Mouse (Mus musculus) small intestine, adult 10 weeks (tissue): ENCODE results near the gene Ap2m1. TPM values are rescaled to one million over a fixed set of nuclear protein-coding genes. Genes with fewer than 3 reads are reported as not detected.

Experiments used
- polyA plus RNA-seq: library from polyadenylated mRNA; stranded (reverse); fragments of 350-450 nt; fragmentation: Illumina TruSeq; extraction: RNeasy Lipid Tissue Mini Kit (QIAGEN cat#74804); gene quantifications from one replicate; pipeline ENCODE4 v1.2.3, GENCODE M21; 2014; ENCODE audit warnings: low replicate concordance

Gene Ap2m1
- 90.7 TPM for polyA plus RNA-seq

DNA sequence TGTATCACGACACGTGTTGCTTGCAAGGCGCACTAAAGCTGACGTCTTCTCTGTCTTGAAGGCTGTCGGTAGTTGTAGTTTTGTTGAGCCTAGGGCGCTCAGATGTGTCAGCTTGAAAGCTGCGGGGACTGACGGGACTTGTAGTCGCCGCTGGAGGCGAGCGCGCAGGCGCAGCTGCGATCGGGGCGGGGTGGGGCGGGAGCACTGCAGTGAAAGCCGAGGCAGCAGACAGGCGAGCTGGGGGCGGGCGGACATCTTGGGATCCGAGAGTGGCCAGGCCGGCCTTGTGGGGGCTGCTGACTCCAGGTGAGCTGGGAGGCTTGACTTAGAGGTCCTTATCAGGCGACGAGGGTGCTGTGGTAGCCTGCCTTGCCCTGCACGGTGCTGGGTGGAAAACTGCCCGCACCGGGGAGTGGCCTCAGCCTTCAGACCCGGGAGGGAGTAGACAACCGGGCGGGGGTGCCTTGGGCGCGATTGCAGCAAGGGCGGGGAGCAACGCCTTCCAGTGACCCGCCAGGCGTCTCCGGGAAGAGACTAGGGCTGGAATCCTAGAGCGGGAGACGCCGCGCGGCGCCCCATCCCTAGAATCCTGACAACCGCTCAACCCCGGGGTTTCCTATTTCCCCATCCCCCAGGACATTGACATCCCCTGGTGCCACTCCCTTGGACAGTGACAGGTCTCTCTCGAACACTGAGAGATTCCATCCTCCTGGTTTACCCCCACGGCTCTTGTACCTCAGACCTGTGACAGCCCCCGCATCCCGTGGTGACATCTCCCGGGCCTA, at the start of gene Ap2m1:
Ap2m1 (plus strand) TSS at position 183 of the 785 bp plus-strand sequence.

DNA sequence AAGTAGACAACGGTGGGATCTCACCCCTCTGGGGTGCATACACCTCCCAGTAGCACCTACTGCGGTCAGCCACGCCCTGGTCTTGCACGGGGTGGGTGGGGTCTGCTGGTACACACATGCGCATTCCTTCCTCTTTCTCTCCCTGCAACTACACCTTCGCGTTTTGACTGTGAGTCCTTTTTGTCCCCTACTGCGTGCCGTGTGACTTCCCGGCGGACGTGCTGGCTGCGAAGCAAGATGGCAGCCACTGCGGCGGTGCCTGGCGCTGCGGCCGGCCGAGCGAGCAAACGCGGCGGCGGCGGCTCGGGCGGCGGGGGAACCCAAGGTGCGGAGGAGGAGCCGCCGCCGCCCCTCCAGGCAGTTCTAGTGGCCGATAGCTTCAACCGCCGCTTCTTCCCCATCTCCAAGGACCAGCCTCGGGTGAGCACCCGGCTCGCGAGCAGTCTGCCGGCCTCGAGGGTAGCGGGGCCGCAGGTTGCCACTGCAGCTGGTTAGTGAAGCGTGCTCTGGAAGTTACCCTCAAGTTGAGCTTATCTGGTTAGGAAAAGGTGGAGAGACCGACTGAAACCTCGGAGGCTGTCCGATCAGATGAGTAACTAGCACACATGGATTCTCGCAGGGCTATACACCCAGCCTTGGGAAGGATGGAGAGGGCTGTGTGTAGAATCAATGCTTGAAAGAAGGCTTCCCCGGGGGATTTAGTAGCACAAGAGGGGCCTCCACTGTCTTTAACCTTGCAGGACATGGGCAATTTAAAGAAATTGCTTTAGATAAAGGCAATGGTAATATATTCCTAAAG, 36.4 kb upstream of the Ap2m1 start, which contains the start of gene Eif2b5:
Eif2b5 (plus strand) TSS at position 141 of the 799 bp plus-strand sequence.

DNA sequence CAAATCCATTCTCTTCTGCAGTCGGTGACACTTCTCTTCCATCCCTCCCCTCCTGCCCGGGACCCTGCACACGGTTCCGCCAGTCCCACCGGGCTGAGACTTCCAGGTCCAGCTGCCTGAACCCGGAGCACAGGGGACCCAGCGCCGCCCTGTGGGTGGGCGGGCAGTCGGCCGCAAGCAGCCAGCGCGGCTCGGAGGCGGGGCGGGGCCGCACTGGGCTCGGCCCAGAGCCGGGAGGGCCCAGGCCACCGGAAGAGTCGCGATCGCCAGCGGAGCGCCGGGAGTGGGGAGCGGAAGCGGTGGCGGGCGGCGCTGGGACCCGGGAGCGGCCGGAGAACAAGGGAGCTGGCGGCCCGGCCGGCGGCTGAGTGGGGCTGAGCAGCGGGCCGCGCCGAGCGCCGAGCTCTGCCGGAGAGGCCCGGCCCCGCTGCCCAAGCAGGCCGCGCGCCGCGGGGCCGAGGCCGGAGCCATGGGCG, 18.5 kb upstream of the Ap2m1 start, which contains the start of gene Dvl3:
Dvl3 (plus strand) TSS at position 257 of the 476 bp plus-strand sequence.

DNA sequence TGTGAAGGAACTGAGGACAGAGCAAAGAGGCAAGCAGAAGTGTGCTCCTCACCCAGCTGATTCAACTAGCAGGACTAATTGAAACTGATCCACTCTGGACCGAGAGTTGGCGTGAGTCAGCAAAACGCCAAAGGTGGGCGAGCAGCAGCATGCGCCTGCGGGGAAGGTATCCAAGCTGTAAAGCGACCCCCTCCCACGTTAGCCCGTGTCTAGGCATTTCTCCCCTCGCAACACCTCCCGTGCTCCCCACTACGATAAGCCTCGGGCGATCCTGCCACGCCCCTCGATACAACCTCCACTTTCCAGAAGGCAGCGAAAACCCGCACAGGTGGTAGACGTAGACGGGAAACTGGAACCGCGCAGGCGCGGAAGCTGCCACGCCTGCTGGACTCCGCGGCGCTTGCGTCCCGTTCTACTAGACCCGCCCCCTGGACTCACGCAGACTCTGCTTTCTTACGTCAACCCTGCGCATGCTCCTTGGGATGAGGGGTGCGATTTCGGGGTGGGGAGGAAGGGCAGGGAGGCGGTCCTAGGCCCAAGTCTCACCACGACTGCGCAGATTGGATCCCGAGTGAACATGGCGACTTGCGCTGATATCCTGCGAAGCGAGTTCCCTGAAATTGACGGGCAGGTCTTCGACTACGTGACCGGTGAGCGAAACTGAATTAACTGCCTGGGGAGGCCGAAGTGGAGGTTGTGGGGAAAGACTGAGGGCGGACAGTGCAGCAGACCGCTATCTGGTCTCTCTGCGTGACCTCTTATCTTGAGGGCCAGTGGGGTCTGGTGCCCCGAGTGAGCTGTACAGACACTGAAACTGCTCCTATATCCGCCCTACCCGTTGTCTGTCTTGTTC, 13.0 kb downstream of the Ap2m1 start, which contains the start of gene Abcf3:
Abcf3 (plus strand) TSS at position 482 of the 853 bp plus-strand sequence.

DNA sequence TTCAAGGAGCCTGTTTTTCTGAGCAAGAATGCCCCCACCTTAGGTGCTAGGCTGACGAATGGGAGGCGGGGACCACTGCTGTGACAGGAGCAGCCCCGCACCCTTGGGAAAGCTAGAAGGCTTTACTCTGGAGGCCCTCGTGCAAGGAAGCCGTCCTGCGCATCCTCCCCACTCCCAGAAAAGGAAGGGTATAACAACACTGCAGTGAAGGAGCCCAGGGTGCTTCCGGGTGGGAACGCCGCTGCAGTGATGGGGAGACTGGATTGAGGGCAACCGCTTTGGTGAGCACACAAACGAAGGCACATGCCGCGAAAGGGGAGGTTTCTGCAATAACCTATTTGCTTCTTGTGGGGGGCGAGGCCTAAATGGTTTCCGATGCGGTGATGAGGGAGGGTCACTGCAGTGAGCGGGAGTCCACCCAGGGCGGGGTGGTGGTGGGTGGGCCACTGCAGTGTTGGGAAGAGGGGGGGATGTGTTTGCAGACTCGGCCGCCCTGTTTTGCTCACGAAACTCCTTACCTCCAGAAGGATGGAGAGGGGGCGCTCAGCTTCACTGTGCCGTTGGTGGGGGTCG, 54.2 kb downstream of the Ap2m1 start, which contains the start of gene Vwa5b2:
Vwa5b2 (plus strand) TSS at position 106 of the 573 bp plus-strand sequence.

Other genes starting within 250 kb of the Ap2m1 start
- gene Parl, start 233.1 kb upstream of the Ap2m1 start, polyA plus RNA-seq, result 48.7 TPM
- gene Cyp2ab1, start 210.1 kb upstream of the Ap2m1 start, polyA plus RNA-seq, result 0.15 TPM
- 18.2 TPM for gene Abcc5, start 109.1 kb upstream of the Ap2m1 start, polyA plus RNA-seq
- 4.0 TPM for gene Eif2b5, start 36.7 kb upstream of the Ap2m1 start, polyA plus RNA-seq
- 16.9 TPM for gene Dvl3, start 18.5 kb upstream of the Ap2m1 start, polyA plus RNA-seq
- 6.6 TPM for gene Abcf3, start 13.1 kb downstream of the Ap2m1 start, polyA plus RNA-seq
- gene Vwa5b2, start 54.0 kb downstream of the Ap2m1 start, polyA plus RNA-seq, result 0.41 TPM
- gene Eef1akmt4, start 76.1 kb downstream of the Ap2m1 start, polyA plus RNA-seq, result not detected
- not detected for gene Gm49333, start 76.1 kb downstream of the Ap2m1 start, polyA plus RNA-seq
- gene Alg3, start 76.3 kb downstream of the Ap2m1 start, polyA plus RNA-seq, result 2.8 TPM
- not detected for gene Camk2n2, start 85.8 kb downstream of the Ap2m1 start, polyA plus RNA-seq
- gene Ece2, start 94.3 kb downstream of the Ap2m1 start, polyA plus RNA-seq, result not detected
- gene Psmd2, start 116.2 kb downstream of the Ap2m1 start, polyA plus RNA-seq, result 40.4 TPM
- gene Eif4g1, start 132.8 kb downstream of the Ap2m1 start, polyA plus RNA-seq, result 95.9 TPM
- not detected for gene Fam131a, start 157.8 kb downstream of the Ap2m1 start, polyA plus RNA-seq
- 17.3 TPM for gene Polr2h, start 182.2 kb downstream of the Ap2m1 start, polyA plus RNA-seq
- 2.5 TPM for gene Clcn2, start 182.3 kb downstream of the Ap2m1 start, polyA plus RNA-seq
- gene Chrd, start 197.6 kb downstream of the Ap2m1 start, polyA plus RNA-seq, result not detected
- 0.22 TPM for gene Thpo, start 199.0 kb downstream of the Ap2m1 start, polyA plus RNA-seq